Mouse (Mus musculus): ENCODE measurements at regions not wholly inside any gene's neighbourhood (a gene's known extent, or its start where the extent isn't known, plus 50 kb on each side); places are given as distances from the start of the nearest gene placed in this dataset.
A peak's percentile ranks its signal among the peaks of the same experiment; 100 is the strongest.
"Not testable (repeated sequence)": the region's sequence is repeated elsewhere in the genome, so short reads cannot be mapped to it uniquely, and the experiment has no call there.

GRCm38 (mm10) chr9:14058592-14059227 lies 216.2 kb upstream of the Sesn3 start:
- peak; percentile 62 for DNase-seq (ENCODE audit: low read depth)

- peak; percentile 57 for DNase-seq (ENCODE audit: low read depth)
These were observed 215.6 kb upstream of the Sesn3 start for GRCm38 (mm10) chr9:14059228-14059779.

GRCm38 (mm10) chr9:14060257-14060656 lies 214.6 kb upstream of the Sesn3 start:
- DNase-seq (ENCODE audit: low read depth): peak; percentile 61

- no peak for DNase-seq (ENCODE audit: low read depth)
These were observed 213.5 kb upstream of the Sesn3 start for GRCm38 (mm10) chr9:14061389-14061788.

GRCm38 (mm10) chr9:14061840-14062239 lies 213.0 kb upstream of the Sesn3 start:
- peak; percentile 63 for DNase-seq (ENCODE audit: low read depth)

GRCm38 (mm10) chr9:14062706-14063105 lies 212.2 kb upstream of the Sesn3 start:
- DNase-seq (ENCODE audit: low read depth): no peak

GRCm38 (mm10) chr9:14066741-14067140 lies 208.1 kb upstream of the Sesn3 start:
- not testable (repeated sequence) for DNase-seq (ENCODE audit: low read depth)

GRCm38 (mm10) chr9:14069076-14069475 lies 205.8 kb upstream of the Sesn3 start:
- no peak for DNase-seq (ENCODE audit: low read depth)

- DNase-seq (ENCODE audit: low read depth): no peak
These were observed 205.1 kb upstream of the Sesn3 start for GRCm38 (mm10) chr9:14069770-14070169.

GRCm38 (mm10) chr9:14071728-14072127 lies 203.1 kb upstream of the Sesn3 start:
- DNase-seq (ENCODE audit: low read depth): no peak

- DNase-seq (ENCODE audit: low read depth): no peak
These were observed 201.9 kb upstream of the Sesn3 start for GRCm38 (mm10) chr9:14072950-14073349.

GRCm38 (mm10) chr9:14074273-14074672 lies 200.6 kb upstream of the Sesn3 start:
- DNase-seq (ENCODE audit: low read depth): no peak

- not testable (repeated sequence) for DNase-seq (ENCODE audit: low read depth)
These were observed 200.0 kb upstream of the Sesn3 start for GRCm38 (mm10) chr9:14074866-14075265.

- no peak for DNase-seq (ENCODE audit: low read depth)
These were observed 199.4 kb upstream of the Sesn3 start for GRCm38 (mm10) chr9:14075452-14075851.

- no peak for DNase-seq (ENCODE audit: low read depth)
These were observed 199.0 kb upstream of the Sesn3 start for GRCm38 (mm10) chr9:14075868-14076267.

- DNase-seq (ENCODE audit: low read depth): no peak
These were observed 198.1 kb upstream of the Sesn3 start for GRCm38 (mm10) chr9:14076728-14077127.

- no peak for DNase-seq (ENCODE audit: low read depth)
These were observed 193.7 kb upstream of the Sesn3 start for GRCm38 (mm10) chr9:14081138-14081537.

GRCm38 (mm10) chr9:14086201-14086600 lies 188.7 kb upstream of the Sesn3 start:
- no peak for DNase-seq (ENCODE audit: low read depth)

- DNase-seq (ENCODE audit: low read depth): no peak
These were observed 188.3 kb upstream of the Sesn3 start for GRCm38 (mm10) chr9:14086611-14087010.

- DNase-seq (ENCODE audit: low read depth): no peak
These were observed 187.0 kb upstream of the Sesn3 start for GRCm38 (mm10) chr9:14087874-14088273.

GRCm38 (mm10) chr9:14089791-14090256 lies 185.0 kb upstream of the Sesn3 start:
- no peak for DNase-seq (ENCODE audit: low read depth)

- no peak for DNase-seq (ENCODE audit: low read depth)
These were observed 184.4 kb upstream of the Sesn3 start for GRCm38 (mm10) chr9:14090454-14090853.

- DNase-seq (ENCODE audit: low read depth): no peak
These were observed 183.6 kb upstream of the Sesn3 start for GRCm38 (mm10) chr9:14091099-14091930.
